Mouse (Mus musculus): ENCODE measurements at regions not wholly inside any gene's neighbourhood (a gene's known extent, or its start where the extent isn't known, plus 50 kb on each side); places are given as distances from the start of the nearest gene placed in this dataset.

- TF ChIP-seq CTCF (IDR thresholded peaks at IDR 0.05; ENCODE audit: low read depth, low read length), result no peak
- TF ChIP-seq GATA2 (IDR thresholded peaks at IDR 0.05; ENCODE audit: borderline replicate concordance, low read depth, low read length), result no peak
- no peak for TF ChIP-seq POLR2AphosphoS5 (IDR thresholded peaks at IDR 0.05; ENCODE audit: insufficient replicate concordance, low read depth, low read length)
- TF ChIP-seq GATA1 (IDR thresholded peaks at IDR 0.05; ENCODE audit: borderline replicate concordance, low read length), result no peak
These were observed 2593.5 kb upstream of the Gm7489 start for GRCm38 (mm10) chr15:51291183-51291582.
